Mouse (Mus musculus): ENCODE data around the gene Scyl1. TPM values are rescaled to one million over a fixed set of nuclear protein-coding genes. Genes with fewer than 3 reads are reported as not detected.
"Not testable (repeated sequence)": the region's sequence is repeated elsewhere in the genome, so short reads cannot be mapped to it uniquely, and the experiment has no call there.

Scyl1 gene
- total RNA-seq (2021): 100 to 1,000 TPM; 103 to 107 TPM
- long read RNA-seq, experiment 1, transcript Scyl1-209 (17 exons, 2,395 nt): minor isoform, 7 of 120 reads
- long read RNA-seq, experiment 1, transcript Scyl1-210 (17 exons, 2,731 nt): major isoform, 69 of 120 reads
- long read RNA-seq, experiment 1, partial matches to known transcripts: 31 of 120 reads
- long read RNA-seq, experiment 1, other reads (novel, unspliced or antisense): 9 of 120 reads
- long read RNA-seq, experiment 2, transcript Scyl1-201 (17 exons, 2,586 nt): minor isoform, 5 of 83 reads
- long read RNA-seq, experiment 2, transcript Scyl1-210 (17 exons, 2,731 nt): major isoform, 44 of 83 reads
- long read RNA-seq, experiment 2, transcript Scyl1-209 (17 exons, 2,395 nt): minor isoform, 5 of 83 reads
- long read RNA-seq, experiment 2, partial matches to known transcripts: 15 of 83 reads
- long read RNA-seq, experiment 2, other reads (novel, unspliced or antisense): 13 of 83 reads

GRCm38 (mm10) chr19:5770925-5771860 lies at the start of gene Scyl1:
Scyl1 (minus strand) TSS chr19:5771419.
- DNase-seq: peak; percentile 96 to 97

GRCm38 (mm10) chr19:5819549-5819948 lies 48.3 kb upstream of the Scyl1 start:
- peak; percentile 55 to 69 for DNase-seq

GRCm38 (mm10) chr19:5818590-5818977 lies 47.4 kb upstream of the Scyl1 start:
- peak in 1 of 2 experiments; percentile 5 for DNase-seq

- DNase-seq: peak; percentile 91 to 92
Measured at GRCm38 (mm10) chr19:5817703-5818589, 46.7 kb upstream of the Scyl1 start.

GRCm38 (mm10) chr19:5815928-5816327 lies 44.7 kb upstream of the Scyl1 start:
- DNase-seq: peak; percentile 56 to 61

GRCm38 (mm10) chr19:5815010-5815409 lies 43.8 kb upstream of the Scyl1 start:
- DNase-seq: peak; percentile 19 to 37

GRCm38 (mm10) chr19:5814048-5814447 lies 42.8 kb upstream of the Scyl1 start:
- DNase-seq: not testable (repeated sequence)

- no peak for DNase-seq
Measured at GRCm38 (mm10) chr19:5813567-5813966, 42.3 kb upstream of the Scyl1 start.

- DNase-seq: peak; percentile 88 to 89
Measured at GRCm38 (mm10) chr19:5811771-5812504, 40.7 kb upstream of the Scyl1 start.

GRCm38 (mm10) chr19:5810840-5811563 lies 39.8 kb upstream of the Scyl1 start:
- DNase-seq: peak; percentile 79 to 87

GRCm38 (mm10) chr19:5810103-5810839 lies 39.1 kb upstream of the Scyl1 start:
- DNase-seq: peak; percentile 69 to 75

GRCm38 (mm10) chr19:5809712-5810089 lies 38.5 kb upstream of the Scyl1 start:
- DNase-seq: peak in 1 of 2 experiments; percentile 8

- DNase-seq: peak in 1 of 2 experiments; percentile 3
Measured at GRCm38 (mm10) chr19:5808955-5809711, 37.9 kb upstream of the Scyl1 start.

- DNase-seq: no peak
Measured at GRCm38 (mm10) chr19:5807740-5808139, 36.5 kb upstream of the Scyl1 start.

GRCm38 (mm10) chr19:5806809-5807205 lies 35.6 kb upstream of the Scyl1 start:
- peak in 1 of 2 experiments; percentile 30 for DNase-seq

GRCm38 (mm10) chr19:5806051-5806808 lies 35.0 kb upstream of the Scyl1 start:
- DNase-seq: peak; percentile 72 to 77

GRCm38 (mm10) chr19:5804371-5804899 lies 33.2 kb upstream of the Scyl1 start:
- DNase-seq: no peak

GRCm38 (mm10) chr19:5803881-5804279 lies 32.7 kb upstream of the Scyl1 start:
- no peak for DNase-seq

Measured in adrenal gland, postnatal 36 days (tissue).